Mouse (Mus musculus) hindbrain, embryonic 12.5 days (tissue): ENCODE measurements around the gene Arhgap27. TPM values are rescaled to one million over a fixed set of nuclear protein-coding genes. Genes with fewer than 3 reads are reported as not detected.
A peak's percentile ranks its signal among the peaks of the same experiment; 100 is the strongest.

Source experiments
- ATAC-seq: fragments of 200-750 bp; cut with Nextera tagmentation; 2 replicates; pipeline ENCODE4 v1.8.0; 2017; ENCODE audit warnings: moderate TSS enrichment; ENCODE audit not compliant: low FRiP score
- H3K27ac ChIP-seq: fragments of 300-500 bp; sonication (generic); 2 replicates; pipeline ENCODE4 v1.5.1; 2016; ENCODE audit warnings: mild to moderate bottlenecking
- H3K27me3 ChIP-seq: fragments of 300-500 bp; sonication (generic); 2 replicates; pipeline ENCODE4 v1.6.1; 2016; ENCODE audit warnings: mild to moderate bottlenecking
- H3K36me3 ChIP-seq: fragments of 300-500 bp; sonication (generic); 2 replicates; pipeline ENCODE4 v1.6.1; 2016; ENCODE audit warnings: mild to moderate bottlenecking
- H3K4me1 ChIP-seq: fragments of 300-500 bp; sonication (generic); 2 replicates; pipeline ENCODE4 v1.6.1; 2016
- H3K4me2 ChIP-seq: fragments of 300-500 bp; sonication (generic); replicated peaks from 2 replicates; pipeline ENCODE4 v1.6.1; 2016; ENCODE audit warnings: mild to moderate bottlenecking
- H3K4me3 ChIP-seq: fragments of 300-500 bp; sonication (generic); 2 replicates; pipeline ENCODE4 v1.5.1; 2016; ENCODE audit warnings: mild to moderate bottlenecking
- H3K9ac ChIP-seq: fragments of 300-500 bp; sonication (generic); 2 replicates; pipeline ENCODE4 v1.6.1; 2016; ENCODE audit warnings: mild to moderate bottlenecking, moderate library complexity
- H3K9me3 ChIP-seq: fragments of 300-500 bp; sonication (generic); replicated peaks from 2 replicates; pipeline ENCODE4 v1.6.1; 2016; ENCODE audit warnings: mild to moderate bottlenecking
- WGBS: fragments of 180-500 bp; shearing (Covaris S2); methylation state at CpG from one replicate; pipeline ENCODE4 v1.1.7; 2016; 5-methylcytosine and 5-hydroxymethylcytosine counted together
- polyA plus RNA-seq: library from polyadenylated mRNA; unstranded; fragments of >200 nt; fragmentation: Nextera tagmentation; extraction: Ambion mirVana; gene quantifications from 2 replicates; pipeline ENCODE4 v1.2.1, GENCODE M21; 2016

Arhgap27 gene
- polyA plus RNA-seq, 1 experiment from 2014 or later, result 5.9 TPM

- Histone ChIP-seq H3K27me3 (no peaks in the 10 kb centered on the region), H3K4me1 (peaks cover 4% of the 10 kb centered on the region), H3K9me3 (no peaks in the 10 kb centered on the region), H3K4me3 (no peak overlapping the region), H3K36me3 (peaks cover 50% of the 10 kb centered on the region), H3K4me2 (no peak overlapping the region), H3K27ac (no peak overlapping the region), H3K9ac (no peak overlapping the region)
- 93% methylated on average over 5 of the region's 5 CpGs for WGBS
- ATAC-seq, result no peak
Observed at GRCm38 (mm10) chr11:103375772-103376171, 12.3 kb upstream of the Arhgap27 start.

DNA sequence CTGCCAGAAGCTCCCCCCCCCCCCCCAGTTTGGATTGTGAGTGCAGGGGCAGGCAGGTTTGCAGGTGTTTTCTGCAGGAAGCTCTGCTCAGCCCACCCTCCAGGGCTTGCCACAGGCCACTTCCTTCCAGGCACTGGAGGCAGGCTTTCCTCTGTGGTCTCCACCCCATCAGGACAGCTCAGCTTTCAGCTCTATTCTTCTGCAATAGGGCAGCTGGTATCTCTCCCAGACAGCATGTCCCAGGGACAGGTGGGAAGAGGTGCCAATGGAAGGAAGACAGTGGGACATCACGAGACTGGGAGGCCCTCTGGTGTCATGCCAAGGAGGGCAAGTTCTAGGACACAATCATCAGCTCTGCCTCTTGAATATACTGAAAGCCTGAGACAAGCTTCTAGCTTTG lies 11.8 kb upstream of the Arhgap27 start:
- H3K4me3 ChIP-seq, result no peak overlapping the region
- H3K9me3 ChIP-seq, result no peaks in the 10 kb centered on the region
- H3K27me3 ChIP-seq, result no peaks in the 10 kb centered on the region
- H3K36me3 ChIP-seq, result peaks cover 55% of the 10 kb centered on the region
- H3K9ac ChIP-seq, result no peak overlapping the region
- H3K4me2 ChIP-seq, result no peak overlapping the region
- H3K27ac ChIP-seq, result no peak overlapping the region
- WGBS, result 92% methylated on average over 1 of the region's 1 CpGs
- no peak for ATAC-seq
- peaks cover 4% of the 10 kb centered on the region for H3K4me1 ChIP-seq

GRCm38 (mm10) chr11:103373922-103374321 lies 10.4 kb upstream of the Arhgap27 start:
- Histone ChIP-seq H3K9ac (no peak overlapping the region), H3K4me2 (no peak overlapping the region), H3K9me3 (no peaks in the 10 kb centered on the region), H3K4me3 (no peak overlapping the region), H3K27ac (no peak overlapping the region), H3K27me3 (no peaks in the 10 kb centered on the region), H3K4me1 (peaks cover 4% of the 10 kb centered on the region), H3K36me3 (peaks cover 52% of the 10 kb centered on the region)
- WGBS, result 90% methylated on average over 9 of the region's 9 CpGs
- ATAC-seq, result no peak

- no peak for ATAC-seq
- Histone ChIP-seq H3K36me3 (peaks cover 51% of the 10 kb centered on the region), H3K9ac (no peak overlapping the region), H3K27me3 (no peaks in the 10 kb centered on the region), H3K27ac (no peak overlapping the region), H3K4me3 (no peak overlapping the region), H3K4me1 (peaks cover 4% of the 10 kb centered on the region), H3K4me2 (no peak overlapping the region), H3K9me3 (no peaks in the 10 kb centered on the region)
- whole genome bisulfite sequencing, result 95% methylated on average over 4 of the region's 4 CpGs
Observed at GRCm38 (mm10) chr11:103372561-103372960, 9.1 kb upstream of the Arhgap27 start.

DNA sequence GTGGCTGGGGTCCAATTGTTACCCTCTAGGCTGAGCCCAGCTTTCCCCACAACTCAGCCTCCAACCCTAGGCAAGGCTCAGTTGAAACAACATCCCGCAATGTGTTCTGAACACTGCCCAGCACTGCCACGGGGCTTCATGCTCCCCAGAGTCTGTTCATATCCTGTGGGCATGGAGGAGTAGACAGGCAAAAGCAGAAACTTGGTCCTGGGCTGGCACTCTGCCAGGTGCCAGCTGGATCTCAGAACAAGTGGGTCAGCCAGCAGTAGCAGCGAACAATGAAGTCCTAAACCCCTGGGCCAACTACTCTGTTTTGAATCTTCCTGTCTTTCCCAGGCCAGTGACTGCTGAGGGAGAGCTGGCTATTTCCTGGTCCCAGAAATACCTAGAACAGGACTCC lies 8.6 kb upstream of the Arhgap27 start:
- no peak for ATAC-seq
- Histone ChIP-seq H3K4me3 (no peak overlapping the region), H3K4me1 (peaks cover 4% of the 10 kb centered on the region), H3K9me3 (no peaks in the 10 kb centered on the region), H3K4me2 (no peak overlapping the region), H3K36me3 (peaks cover 53% of the 10 kb centered on the region), H3K27me3 (no peaks in the 10 kb centered on the region), H3K9ac (no peak overlapping the region), H3K27ac (peak overlapping the region; percentile 23; the same call in 1 of the 2 replicates)
- 72% methylated on average over 3 of the region's 3 CpGs for WGBS

DNA sequence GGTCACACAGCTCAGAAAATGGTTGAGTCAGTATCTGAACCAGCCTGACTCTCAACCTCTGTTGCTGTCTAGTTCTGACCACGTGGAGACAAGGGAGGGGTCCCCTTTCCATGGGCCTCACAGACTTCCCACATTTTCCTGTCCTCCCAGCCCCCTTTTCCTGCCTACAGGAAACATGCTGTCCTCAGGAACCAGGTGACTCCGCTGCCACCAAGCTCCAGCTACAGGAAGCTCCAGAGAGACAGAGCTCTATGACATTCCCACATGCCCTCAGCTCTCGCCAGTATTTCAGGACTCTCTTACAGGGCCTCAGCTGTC lies 7.7 kb upstream of the Arhgap27 start:
- Histone ChIP-seq H3K9ac (no peak overlapping the region), H3K36me3 (peaks cover 53% of the 10 kb centered on the region), H3K27ac (no peak overlapping the region), H3K4me2 (no peak overlapping the region), H3K4me3 (no peak overlapping the region), H3K27me3 (peaks cover 2% of the 10 kb centered on the region; the same call in 1 of the 2 replicates), H3K9me3 (no peaks in the 10 kb centered on the region), H3K4me1 (peaks cover 4% of the 10 kb centered on the region)
- 78% methylated on average over 3 of the region's 3 CpGs for WGBS
- ATAC-seq, result no peak

DNA sequence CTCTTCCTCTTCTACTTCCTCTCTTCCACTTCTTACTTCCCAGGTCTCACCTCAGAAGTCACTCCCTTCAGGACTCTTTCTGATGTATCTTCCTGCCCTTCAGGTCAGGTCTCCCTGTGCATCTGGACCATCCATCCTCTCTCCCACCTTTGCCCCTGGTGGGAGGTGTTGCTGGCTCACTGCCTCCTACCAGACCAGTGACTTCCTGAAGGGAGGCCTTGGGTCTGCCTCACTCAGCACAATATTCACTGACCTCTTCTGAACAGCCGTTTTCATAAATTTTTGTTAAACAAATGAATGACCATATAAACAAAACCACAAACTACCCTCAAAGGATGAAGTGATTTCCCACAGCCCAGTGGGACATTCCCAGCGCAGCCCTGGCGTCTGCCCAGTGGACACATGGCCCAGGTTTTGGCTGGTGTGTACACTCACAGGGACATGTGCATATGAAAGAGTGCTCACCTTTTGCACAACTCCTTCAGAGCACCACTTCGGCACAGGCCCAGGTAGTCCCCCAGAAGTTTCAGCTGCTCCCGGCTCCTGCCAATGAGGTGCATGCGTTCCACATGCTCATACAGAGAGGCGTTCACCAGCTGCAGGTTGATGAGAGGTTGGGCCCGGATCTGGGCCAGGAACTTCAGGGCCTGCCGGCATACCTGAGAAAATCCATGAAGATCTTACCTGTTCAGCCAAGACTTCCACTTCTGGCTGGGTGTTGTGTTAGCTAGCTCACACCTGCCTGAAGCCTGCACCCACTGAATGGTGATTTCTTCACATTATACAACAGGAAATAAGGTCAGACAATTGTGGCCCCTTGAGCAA lies 7.1 kb upstream of the Arhgap27 start:
- no peak overlapping the region for H3K9ac ChIP-seq
- H3K4me3 ChIP-seq, result no peak overlapping the region
- no peak overlapping the region for H3K4me2 ChIP-seq
- H3K27ac ChIP-seq, result no peak overlapping the region
- H3K36me3 ChIP-seq, result peaks cover 56% of the 10 kb centered on the region
- peaks cover 4% of the 10 kb centered on the region for H3K4me1 ChIP-seq
- no peaks in the 10 kb centered on the region for H3K9me3 ChIP-seq
- 92% methylated on average over 9 of the region's 9 CpGs for WGBS
- peaks cover 8% of the 10 kb centered on the region for H3K27me3 ChIP-seq
- no peak for ATAC-seq

- Histone ChIP-seq H3K4me2 (no peak overlapping the region), H3K36me3 (peaks cover 37% of the 10 kb centered on the region), H3K27ac (no peak overlapping the region), H3K4me1 (peaks cover 28% of the 10 kb centered on the region), H3K9ac (no peak overlapping the region), H3K4me3 (no peak overlapping the region), H3K9me3 (no peaks in the 10 kb centered on the region), H3K27me3 (peaks cover 59% of the 10 kb centered on the region)
- 93% methylated on average over 4 of the region's 4 CpGs for WGBS
- no peak for ATAC-seq
Observed at GRCm38 (mm10) chr11:103365530-103365929, 2.0 kb upstream of the Arhgap27 start.

DNA sequence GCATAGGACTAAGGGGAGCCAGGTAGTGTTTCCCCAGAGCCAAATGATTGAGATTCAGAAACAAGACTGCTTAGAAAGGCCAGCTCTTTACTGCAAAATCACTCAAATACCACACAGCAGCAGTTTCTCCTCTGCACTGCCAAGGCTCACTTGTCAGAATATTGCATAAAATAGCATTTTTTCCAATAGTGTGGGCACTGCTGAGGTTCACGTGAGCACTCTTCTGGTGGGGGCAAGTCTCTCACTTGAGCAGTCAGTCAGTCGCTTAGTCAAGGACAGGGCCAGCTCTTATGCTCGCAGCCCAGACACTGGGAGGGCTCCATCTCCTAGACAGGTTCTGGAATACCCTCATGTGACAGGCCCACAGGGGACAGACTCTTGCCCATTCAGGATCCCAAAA lies 1.5 kb upstream of the Arhgap27 start:
- no peaks in the 10 kb centered on the region for H3K9me3 ChIP-seq
- H3K27ac ChIP-seq, result no peak overlapping the region
- H3K4me2 ChIP-seq, result no peak overlapping the region
- peaks cover 32% of the 10 kb centered on the region for H3K36me3 ChIP-seq
- ATAC-seq, result no peak
- no peak overlapping the region for H3K9ac ChIP-seq
- H3K27me3 ChIP-seq, result peaks cover 64% of the 10 kb centered on the region
- WGBS, result 84% methylated on average over 3 of the region's 3 CpGs
- no peak overlapping the region for H3K4me3 ChIP-seq
- peaks cover 33% of the 10 kb centered on the region for H3K4me1 ChIP-seq

DNA sequence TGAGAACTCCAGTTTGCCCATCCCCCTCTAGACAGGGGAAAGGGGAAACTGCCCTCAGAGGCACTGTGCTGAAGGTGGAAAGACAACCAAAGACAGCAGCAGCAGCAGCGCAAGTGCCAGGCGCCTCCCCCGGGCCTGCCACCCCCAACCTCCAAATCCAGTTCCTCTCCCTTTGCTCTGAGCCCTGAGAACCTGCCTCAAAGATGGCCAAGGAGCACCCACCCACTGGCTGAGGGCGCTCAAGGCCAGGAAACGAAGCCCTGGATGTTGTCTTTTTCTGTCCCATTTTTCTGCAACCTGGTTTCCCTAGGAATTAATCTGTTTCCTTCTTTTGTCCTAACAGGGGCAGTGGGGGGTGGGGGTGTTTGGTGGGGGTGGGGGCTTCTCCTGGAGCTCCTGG lies 843 bp upstream of the Arhgap27 start:
- Histone ChIP-seq H3K4me2 (no peak overlapping the region), H3K9ac (no peak overlapping the region), H3K9me3 (no peaks in the 10 kb centered on the region), H3K4me3 (no peak overlapping the region), H3K27ac (no peak overlapping the region), H3K4me1 (peaks cover 34% of the 10 kb centered on the region), H3K36me3 (peaks cover 27% of the 10 kb centered on the region), H3K27me3 (peaks cover 71% of the 10 kb centered on the region)
- no peak for ATAC-seq
- WGBS, result 51% methylated on average over 5 of the region's 5 CpGs

DNA sequence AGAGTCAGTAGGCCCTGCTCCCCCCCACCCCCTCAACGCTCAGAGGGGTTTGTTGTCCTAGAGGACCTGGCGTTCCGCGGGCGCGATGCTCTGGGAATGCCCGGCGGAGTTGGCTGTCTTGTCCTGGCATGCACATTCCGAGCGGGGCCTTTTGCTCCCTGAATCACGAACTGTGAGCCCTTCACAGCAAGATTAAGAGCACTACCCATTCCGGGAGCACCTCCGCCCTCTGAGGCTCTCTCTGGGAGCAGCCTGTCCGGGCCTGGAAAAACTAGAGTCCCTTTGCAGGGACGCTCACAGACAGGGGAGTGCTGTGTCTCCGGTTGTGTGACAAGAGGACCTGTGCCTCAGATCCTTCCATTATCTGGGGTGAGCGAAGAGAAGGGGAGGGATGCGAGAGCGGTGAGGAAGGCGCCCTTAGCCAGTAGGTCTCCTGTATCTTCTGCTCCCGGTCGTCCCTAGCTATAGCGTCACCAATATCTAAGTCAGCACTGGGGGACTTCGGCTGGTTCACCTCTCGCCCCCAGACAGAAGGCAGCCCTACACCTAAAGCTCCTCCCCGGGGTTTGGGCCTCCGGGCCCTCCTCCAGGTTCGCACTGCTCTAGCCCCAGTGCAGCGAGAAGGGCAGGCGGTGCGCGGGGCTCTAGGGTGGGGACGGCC lies 841 bp downstream of the Arhgap27 start:
- Histone ChIP-seq H3K4me3 (peak overlapping the region; percentile 37), H3K27ac (0 out of 2 replicates have a peak overlapping the region, but pooled peaks have one; percentile 4), H3K27me3 (peaks cover 85% of the 10 kb centered on the region), H3K9me3 (no peaks in the 10 kb centered on the region), H3K4me1 (peaks cover 36% of the 10 kb centered on the region), H3K9ac (peak overlapping the region; percentile 57), H3K4me2 (peak overlapping the region; percentile 60), H3K36me3 (peaks cover 21% of the 10 kb centered on the region)
- WGBS, result under 1% methylated on average over 32 of the region's 33 CpGs
- 0 out of 2 replicates have a peak, but pooled peaks have one; percentile 14 for ATAC-seq

DNA sequence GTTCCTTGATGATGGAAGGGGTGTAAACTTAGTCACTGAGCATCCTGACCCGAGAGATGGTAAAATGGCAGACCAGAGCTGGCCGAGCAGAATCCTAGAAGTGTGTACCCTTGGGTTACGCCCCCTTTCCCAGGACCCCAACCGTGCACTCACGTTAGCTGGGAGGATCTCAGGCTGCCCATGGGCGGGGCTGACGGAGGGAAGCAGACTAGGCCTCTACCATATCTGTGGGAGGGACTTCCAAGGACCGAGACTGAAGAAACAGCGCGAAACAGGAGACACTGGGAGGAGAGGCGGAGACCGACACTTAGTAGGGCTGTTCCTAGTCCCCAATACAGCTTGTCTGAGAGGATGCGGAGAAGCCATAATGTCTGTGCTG lies 1.4 kb downstream of the Arhgap27 start:
- Histone ChIP-seq H3K4me1 (peaks cover 36% of the 10 kb centered on the region), H3K27ac (no peak overlapping the region), H3K27me3 (peaks cover 91% of the 10 kb centered on the region), H3K4me2 (peak overlapping the region; percentile 60; the same call in 1 of the 2 replicates), H3K9ac (no peak overlapping the region), H3K4me3 (0 out of 2 replicates have a peak overlapping the region, but pooled peaks have one; percentile 5), H3K9me3 (no peaks in the 10 kb centered on the region), H3K36me3 (peaks cover 15% of the 10 kb centered on the region)
- ATAC-seq, result no peak
- 0% methylated on average over 13 of the region's 13 CpGs for WGBS
